Mouse (Mus musculus): ENCODE results near the gene Ubqln4.

DNA sequence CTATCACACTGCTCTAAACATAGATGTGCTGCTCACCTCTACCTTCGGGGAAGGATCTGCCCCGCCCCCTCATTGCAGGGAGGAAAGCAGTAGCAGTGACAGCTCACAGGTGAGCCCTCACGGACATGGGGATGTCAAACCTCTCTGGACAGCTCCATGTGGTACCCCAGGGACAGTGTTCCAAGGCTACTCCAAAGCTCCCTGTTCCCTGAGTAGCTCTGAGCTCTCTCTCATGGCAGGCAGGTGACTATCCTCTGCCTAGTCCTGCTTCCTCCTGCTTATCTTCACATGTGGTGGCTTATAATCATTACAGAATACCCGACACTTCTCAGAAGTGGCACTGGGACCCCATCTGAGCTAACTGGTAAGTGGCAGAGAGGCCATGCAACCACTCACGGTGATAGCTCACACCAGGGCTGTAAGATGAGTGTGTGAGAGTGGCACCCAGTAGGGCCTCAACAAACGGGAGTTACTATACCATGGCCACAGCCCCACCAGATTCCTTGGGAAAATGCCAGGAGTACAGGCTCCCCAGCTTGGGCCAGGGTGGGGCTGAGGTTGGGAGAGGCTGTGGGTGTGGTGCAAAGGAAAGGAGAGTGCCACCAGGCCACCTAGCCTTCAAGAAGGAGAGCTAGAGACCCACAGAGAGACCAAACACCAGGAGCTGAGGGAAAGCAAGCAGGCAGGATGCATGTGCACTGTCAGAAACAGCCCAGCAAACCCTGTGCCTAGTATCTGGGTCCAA, 6.7 kb upstream of the Ubqln4 start:
- TF ChIP-seq POLR2A (IDR thresholded peaks at IDR 0.05; ENCODE audit: borderline replicate concordance, extremely low read depth, insufficient read depth, insufficient read length, poor library complexity, severe bottlenecking) (no peak), CTCF (IDR thresholded peaks at IDR 0.05; ENCODE audit: borderline replicate concordance, extremely low read depth, insufficient read depth, insufficient read length) (no peak)

Measured in brain, embryonic 14.5 days (tissue).